Mouse (Mus musculus) myocyte (in vitro differentiated cells): ENCODE data around the gene Mrps21.
A peak's percentile ranks its signal among the peaks of the same experiment; 100 is the strongest.

Experiments
- CEBPB ChIP-seq: IDR thresholded peaks from 2 replicates; pipeline ENCODE4 v1.6.1; 2011; ENCODE audit warnings: mild to moderate bottlenecking, moderate library complexity; ENCODE audit not compliant: poor library complexity, insufficient read depth, severe bottlenecking
- E2F4 ChIP-seq: IDR thresholded peaks from one replicate; pipeline ENCODE4 v1.6.1; 2011; ENCODE audit warnings: mild to moderate bottlenecking, control low read depth, moderate library complexity; ENCODE audit not compliant: insufficient read depth
- POLR2A ChIP-seq: IDR thresholded peaks from one replicate; pipeline ENCODE4 v1.6.1; 2011; ENCODE audit warnings: low read depth, mild to moderate bottlenecking, control low read depth, moderate library complexity; ENCODE audit not compliant: insufficient read length
- POLR2AphosphoS2 ChIP-seq: IDR thresholded peaks from one replicate; pipeline ENCODE4 v1.6.1; 2011; ENCODE audit warnings: low read depth, control low read depth; ENCODE audit not compliant: insufficient read length
- USF1 ChIP-seq: IDR thresholded peaks from one replicate; pipeline ENCODE4 v1.6.1; 2011; ENCODE audit warnings: low read depth, mild to moderate bottlenecking, control low read depth, moderate library complexity

DNA sequence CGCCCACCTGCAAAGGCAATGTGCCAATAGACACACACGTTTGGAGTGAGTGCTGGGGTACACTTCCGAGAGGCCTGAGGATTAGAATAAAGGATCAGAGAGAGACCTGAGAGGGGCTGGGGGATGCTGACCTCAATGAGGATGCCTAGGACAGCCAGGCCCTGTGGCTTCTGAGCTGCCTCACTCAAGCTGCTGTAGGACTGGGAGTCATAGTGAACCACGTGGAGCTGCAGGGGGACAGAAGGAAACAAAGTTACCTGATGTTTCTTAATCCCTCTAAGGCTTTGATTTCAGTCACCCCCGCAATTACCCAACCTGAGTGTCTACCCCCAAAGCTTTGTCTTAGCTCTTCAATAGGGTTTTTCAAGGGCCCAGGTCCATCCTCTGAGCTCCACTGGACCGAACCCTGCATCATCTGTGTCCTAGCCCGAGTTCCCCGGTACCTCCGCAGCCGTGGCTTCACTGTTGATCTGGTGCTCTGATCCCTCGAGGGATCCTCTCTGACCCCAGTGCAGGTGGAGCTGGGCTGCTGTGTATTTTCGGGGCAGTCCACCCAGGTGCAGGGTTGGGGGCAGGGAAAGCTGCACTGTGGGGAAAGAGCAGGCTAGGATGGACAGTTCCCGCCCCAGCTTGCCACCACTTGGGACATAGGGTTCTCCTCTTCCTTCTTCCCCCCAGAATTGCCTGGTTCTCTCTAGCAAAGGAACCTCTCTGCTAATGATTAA lies 28.6 kb upstream of the Mrps21 start:
- no peak for TF ChIP-seq POLR2A
- TF ChIP-seq CEBPB, result no peak
- TF ChIP-seq USF1, result no peak
- no peak for TF ChIP-seq E2F4
- TF ChIP-seq POLR2AphosphoS2, result peak; percentile 22
